Mouse (Mus musculus) T-helper 2 cell (primary cell): ENCODE data around the gene Myl7.
"Not testable (repeated sequence)": the region's sequence is repeated elsewhere in the genome, so short reads cannot be mapped to it uniquely, and the experiment has no call there.

Experiments
- in situ Hi-C: fragments of 300-600 bp; cut with MboI, MseI; formaldehyde crosslinking; loops from one replicate; pipeline ENCODE4 v1.15.1; 2025; ENCODE audit warnings: high pct_unique_total_duplicates

The Myl7 gene

DNA sequence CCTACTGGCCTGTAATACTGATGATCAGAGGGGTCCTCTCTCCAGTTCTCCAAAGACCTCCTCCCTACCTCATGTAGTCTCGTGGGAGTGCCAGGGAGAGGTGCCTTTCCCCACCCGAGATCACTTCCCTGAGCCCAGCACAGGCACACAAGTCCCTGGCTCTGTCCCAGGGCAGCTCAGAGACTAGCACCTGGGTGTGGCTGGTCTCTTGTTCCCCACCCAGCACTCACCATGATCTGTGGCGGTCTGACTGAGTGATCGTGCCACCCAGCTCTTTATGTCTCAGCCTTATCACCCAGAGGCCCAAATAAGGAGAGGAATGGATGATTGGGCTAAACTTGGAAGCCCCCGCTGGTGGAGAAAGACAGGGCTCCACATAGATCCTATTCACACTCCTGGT lies at the start of gene Myl7:
Gene Myl7, minus strand, starts transcription at position 252 of the 400 bp plus-strand sequence.
- in situ Hi-C loops: no loop called here

DNA sequence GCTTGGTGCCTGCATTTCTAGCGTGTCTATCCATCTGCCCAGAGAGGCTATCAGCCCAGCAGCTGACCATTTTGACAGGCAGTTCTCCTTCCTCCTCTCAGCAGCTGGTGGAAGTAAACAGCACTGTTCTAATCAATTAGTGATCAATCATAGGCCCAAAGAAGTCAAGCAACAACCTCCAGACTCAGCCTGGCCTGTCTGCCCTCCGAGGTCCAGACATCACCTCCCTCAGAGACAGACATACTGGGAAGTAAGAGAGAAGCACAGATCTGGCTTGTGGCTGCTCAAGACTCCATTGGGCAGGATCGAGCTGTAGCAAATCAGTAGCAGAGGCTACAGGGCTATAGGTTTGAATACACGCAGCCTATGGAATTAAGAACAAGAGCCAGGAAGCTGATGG lies 49.2 kb upstream of the Myl7 start:
- in situ Hi-C loops: no loop called here

DNA sequence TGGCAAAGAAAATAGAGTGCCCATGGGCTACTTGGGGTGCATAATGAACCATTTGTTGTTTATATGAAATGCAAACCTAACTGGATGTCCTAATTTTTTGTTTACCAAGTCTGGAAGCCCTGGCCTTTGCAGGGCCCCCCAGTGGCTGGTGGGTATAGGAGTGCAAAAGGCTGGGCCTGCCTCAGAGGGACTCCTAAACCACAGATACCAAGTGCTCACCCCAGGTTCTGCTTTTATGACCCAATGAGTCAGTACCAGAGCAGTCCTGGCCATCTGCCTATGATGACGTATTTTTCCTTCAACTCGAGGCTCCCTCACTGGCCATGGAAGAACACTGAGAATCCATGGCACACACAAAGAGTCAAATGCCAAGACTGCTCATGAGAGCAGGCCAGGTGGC lies 46.5 kb upstream of the Myl7 start:
- in situ Hi-C loops: no loop called here

DNA sequence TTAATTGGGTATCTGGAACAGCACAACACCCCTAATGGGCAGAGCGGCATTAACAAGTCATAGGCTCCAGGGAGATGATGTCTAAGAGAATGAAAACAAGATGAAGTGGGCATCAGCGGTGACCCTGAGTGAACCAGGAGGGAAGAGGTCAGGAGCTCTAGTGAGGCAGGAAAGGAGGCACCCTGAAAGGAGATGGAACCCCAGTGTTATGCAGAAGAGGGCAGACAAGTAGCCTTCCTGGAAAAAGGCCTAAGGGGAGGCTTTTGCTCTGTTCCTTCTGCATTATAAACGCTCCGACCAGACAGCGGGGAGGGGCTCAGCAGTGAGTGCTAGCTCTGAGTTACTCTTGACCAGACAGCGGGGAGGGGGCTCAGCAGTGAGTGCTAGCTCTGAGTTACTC lies 44.4 kb upstream of the Myl7 start:
- in situ Hi-C loops: no loop called here

DNA sequence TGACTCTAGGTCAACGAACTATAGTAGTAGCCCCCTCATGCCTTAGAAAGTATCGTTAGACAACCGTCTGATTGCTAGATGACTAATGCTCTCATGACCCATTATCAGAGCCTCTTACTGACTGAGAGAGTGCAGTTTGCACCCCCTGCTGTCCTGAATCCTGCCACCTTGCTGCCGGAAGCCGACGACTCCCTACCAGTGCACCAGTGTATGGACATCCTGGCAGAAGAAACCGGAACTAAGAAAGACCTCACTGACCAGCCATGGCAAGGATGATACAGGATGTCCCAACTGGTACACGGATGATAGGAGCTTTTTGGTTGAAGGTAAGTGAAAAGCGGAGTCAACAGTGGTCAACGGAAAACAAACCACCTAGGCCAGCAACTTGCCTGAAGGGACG lies 35.9 kb upstream of the Myl7 start:
- in situ Hi-C loops: not testable (repeated sequence)

DNA sequence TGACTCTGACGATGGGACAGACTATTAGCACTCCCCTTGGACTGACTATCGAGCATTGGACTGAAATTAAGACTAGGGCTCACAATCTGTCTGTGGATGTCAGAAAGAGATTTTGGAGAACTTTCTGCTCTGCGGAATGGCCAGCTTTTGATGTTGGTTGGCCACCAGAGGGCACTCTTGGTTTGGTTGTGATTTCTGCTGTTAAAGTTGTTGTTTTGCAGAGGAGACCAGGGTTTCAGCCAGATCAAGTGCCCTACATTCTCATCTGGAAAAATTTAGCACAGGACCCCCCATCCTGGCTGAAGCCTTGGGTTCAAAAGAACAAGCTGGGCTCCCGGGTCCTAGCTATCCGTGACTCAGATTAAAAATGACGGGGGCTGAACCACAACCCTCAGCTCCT lies 33.4 kb upstream of the Myl7 start:
- in situ Hi-C loops: not testable (repeated sequence)

DNA sequence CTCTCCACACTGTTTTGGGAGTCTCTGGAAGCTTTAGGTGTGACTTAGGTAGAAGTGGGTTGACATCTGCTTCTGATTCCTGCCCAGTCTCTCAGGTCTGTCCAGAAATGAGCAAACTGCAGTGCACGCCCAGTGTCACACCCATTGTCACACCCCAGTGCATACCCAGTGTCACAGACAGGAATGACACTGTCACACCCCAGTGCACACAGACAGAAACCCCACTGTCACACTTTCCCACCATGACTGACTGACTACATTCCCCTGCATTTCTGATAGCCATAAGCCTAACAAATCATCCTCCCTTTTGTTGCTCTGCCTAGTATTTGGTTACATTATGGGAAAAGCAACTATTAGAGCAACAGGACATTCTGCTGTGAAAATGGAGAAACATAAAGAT lies 32.0 kb upstream of the Myl7 start:
- in situ Hi-C loops: no loop called here

DNA sequence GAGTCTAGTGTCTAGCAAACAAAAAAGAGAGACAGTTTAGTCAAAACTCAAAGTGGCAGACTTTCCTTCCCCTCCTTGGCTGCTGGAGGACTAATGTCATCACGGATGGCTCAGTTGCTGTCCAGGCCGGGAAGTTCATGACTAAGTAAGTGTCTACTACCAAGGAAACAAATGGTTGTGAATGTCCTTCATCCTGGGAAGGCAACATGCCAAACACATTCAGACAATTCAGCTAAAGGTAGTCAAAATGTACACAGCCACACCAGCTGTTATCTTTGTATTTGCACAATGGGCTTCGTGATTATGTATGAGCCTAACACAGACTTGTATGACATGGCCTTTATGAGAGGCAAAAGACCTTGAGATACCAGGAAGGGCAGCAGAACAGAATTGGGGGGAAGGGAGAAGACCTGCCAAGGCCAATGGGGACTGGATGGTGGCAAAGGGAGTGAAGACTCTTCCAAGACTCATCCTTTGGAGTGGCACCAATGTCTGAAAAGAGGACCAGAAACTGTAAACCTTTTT lies 28.2 kb upstream of the Myl7 start:
- in situ Hi-C loops: no loop called here

DNA sequence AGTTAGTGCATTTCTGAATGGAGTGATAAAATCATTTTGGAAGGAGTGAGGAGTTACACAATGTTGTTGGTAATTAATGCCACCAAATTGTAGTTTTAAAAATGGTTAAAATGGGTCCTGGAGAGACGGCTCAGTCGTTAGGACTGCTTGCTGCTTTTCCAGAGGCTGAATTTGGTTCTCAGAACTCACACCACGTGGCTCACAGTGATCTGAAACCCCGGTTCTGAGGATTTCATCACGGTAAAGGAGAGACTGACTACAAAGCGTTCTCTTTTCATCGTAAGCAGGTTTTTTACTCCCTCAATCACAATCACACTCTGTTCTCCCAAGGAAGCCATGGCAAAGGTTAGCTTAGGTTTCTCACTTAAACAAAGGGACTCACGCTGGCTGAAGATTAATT lies 26.1 kb upstream of the Myl7 start:
- in situ Hi-C loops: no loop called here

DNA sequence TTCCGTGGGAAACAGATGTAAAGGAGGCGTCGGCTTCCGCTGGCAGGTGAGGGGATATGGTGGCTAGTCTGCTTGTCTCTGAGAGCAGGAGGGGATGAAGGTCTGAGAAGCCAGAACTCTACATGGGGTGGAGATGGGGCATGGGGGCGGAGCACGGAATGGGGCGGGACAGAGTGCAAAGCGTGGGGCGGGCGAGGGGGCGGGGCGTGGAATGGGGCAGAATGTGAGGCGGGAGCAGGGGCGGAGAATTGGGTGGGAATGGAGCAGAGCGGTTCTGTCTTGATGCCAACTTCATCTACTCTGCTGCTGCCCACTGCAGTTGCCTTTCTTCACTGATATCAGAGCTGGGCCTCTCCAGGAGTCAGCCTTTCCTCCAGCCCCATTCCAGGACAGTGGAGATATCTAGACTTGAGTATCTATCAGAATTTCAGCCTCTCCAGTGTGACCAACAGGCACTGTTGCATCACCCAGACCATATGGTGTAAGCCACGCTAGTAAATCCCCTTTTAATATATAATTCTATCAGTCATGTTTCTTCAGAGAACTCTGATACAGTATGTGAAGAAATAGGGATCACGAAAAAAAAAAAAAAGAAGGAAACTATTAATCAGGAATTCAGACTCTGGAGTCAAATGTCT lies 21.9 kb upstream of the Myl7 start:
- in situ Hi-C loops: no loop called here

DNA sequence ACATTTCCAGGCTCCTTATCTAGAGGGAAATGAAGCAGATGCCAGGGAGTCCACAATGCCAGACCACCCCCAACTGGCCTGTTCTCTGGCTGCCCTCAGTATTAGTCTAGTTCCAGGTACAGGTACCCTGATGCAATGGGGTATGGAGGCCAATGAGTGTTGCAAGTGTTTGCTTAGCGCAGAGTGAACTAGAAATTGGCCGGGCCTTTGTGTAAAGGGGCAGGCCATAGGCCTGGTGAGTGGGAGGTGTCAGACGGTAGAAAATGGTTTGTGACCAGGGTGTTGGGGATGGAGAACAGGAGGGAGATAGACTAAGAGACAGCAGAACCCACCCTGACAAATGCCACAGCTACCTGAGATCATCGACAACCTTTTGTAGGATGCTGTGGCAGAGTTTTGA lies 21.0 kb upstream of the Myl7 start:
- in situ Hi-C loops: no loop called here

DNA sequence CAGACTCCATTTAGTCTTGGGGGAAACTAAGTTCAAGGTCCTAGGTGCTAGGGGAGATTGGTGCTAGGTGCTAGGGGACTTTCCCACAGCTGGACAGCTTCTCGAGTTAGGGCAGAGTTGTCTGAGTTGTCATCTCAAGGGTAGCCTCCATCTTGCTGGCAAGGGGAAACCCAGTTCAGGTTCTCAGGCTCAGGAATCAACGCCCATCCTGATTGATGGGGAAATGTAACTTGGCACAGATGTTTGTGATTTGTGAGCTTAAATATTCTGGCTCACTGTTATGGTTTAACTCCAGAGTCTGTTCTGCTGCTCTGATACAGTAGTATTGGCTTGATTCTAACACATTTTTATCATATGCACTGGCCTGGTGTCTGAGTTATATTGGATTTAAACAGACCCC lies 19.5 kb upstream of the Myl7 start:
- in situ Hi-C loops: no loop called here

DNA sequence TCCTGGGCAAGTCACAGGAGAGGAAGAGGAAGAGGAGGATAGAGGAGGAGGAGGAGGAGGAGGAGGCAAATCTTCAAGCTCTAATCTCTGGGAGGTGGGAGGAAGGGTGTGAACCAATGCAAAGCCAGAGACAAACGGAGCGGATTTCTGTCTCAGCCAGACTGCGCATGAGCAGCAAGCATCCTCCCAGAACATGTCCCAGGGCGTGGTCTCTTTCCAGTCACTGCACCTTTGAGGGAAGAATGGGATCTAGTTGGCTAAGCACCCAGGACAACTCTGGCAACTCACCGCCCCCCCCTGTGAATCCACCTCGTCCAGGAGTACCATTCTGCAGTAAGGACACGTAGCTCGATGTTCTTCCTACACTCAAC lies 17.6 kb upstream of the Myl7 start:
- in situ Hi-C loops: no loop called here

DNA sequence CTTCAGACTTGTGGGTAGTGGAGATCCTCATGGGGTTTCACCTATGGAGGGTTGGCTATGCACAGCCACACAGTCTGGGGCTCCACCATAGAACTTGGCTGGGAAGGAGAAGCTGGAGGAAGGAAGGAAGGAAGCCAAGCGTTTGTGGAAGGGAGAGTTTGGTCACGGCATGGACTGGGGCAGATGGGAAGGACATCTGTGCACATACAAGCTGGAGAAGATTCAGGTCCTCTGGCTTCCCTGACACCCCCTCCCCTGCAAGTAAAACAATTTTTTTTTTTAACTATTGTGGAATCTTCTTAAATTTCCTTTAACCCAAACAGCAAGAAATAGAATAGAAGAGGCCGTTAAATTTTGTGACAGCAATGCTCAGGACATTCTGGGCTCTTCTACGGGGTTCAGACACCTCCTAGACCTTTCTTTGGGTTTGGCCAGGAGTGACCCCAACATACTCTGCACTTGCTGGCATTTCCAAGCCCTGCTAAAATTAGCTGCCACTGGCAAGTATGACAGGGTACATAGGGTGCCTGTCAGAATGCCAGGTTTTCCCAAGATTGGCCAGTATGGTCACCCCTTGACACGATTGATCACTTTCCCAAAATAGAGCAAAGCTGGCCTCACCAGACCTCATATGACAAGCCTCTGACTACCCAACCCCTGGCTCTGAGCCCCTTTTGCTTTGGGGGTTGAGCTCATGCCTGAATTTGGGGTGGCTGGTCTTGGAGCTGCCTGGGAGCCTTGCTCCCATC lies 17.0 kb upstream of the Myl7 start:
- in situ Hi-C loops: no loop called here

DNA sequence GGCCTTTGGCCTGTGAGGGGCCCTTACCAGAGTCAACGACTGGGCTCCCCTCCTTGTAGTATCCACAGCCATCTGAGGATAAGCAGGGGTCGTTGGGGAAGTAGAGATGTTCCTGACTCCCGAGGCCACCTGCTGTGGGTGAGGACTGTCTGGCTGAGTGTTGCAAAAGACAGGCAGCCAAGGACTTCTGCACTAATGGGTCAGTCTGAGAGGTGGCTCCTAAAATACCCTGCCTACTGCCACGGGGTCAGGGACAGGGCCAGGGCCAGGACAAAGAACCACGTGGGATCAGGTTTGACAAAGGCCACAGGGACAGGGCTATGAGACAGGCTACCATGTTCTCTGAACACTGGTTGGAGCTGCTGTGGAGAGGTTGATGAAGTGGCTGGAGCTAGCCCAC lies 16.4 kb upstream of the Myl7 start:
- in situ Hi-C loops: no loop called here

DNA sequence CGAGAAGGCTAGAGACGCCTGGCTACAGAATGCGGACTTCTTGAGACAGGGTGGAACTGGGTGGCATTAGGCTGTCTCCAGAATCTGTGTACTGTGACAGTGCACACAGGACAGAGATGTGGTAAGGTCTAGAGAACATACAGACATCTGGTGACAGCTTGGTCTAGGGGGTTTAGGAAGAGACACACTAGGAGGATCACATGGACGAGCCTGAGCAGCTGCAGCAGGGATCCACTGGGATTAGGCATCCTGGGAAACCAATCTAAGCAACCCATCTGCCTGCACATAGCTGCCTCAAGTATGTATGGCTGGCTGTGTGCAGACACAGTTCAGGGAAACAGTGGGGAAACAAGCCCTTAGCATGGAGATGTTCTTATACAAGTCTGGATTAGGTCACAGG lies 15.4 kb upstream of the Myl7 start:
- in situ Hi-C loops: no loop called here

DNA sequence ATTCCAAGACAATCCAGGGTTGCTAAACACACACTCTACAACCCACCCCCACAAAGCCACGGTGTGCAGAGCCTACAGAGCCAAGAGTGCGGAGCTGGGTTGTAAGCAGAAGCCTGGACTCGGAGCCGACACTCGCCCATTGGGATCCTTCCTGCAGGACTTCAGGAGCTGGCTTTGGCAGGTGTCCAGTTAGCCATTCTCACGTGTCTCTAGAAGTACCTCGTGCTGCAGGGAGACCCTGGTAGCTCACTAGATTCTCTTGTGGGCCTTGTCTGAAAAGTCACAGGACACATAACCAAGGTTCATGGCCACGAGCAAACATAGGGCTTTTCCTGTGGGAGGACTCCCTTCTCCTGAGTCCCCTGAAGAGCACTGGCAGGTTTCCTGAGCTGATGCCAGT lies 14.7 kb upstream of the Myl7 start:
- in situ Hi-C loops: no loop called here

DNA sequence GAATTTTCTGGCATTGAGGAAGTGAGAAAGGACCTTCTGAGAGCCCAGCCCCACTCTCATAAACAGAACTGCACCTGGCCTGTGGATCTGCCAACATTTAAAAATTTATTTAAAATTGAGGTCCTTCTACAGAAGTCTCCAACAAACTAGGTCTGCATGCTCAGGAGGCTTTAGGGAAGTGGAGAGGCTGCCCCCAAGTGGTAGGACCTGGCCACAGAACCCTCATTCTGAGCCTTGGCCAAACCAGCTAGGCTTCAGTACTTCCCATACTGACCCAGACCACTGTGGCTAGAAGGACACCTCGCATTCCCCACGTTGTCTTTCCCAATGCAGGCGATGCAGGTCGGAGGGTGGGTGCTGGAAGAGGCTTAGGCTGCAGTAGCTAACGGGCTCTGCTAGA lies 14.1 kb upstream of the Myl7 start:
- in situ Hi-C loops: no loop called here

DNA sequence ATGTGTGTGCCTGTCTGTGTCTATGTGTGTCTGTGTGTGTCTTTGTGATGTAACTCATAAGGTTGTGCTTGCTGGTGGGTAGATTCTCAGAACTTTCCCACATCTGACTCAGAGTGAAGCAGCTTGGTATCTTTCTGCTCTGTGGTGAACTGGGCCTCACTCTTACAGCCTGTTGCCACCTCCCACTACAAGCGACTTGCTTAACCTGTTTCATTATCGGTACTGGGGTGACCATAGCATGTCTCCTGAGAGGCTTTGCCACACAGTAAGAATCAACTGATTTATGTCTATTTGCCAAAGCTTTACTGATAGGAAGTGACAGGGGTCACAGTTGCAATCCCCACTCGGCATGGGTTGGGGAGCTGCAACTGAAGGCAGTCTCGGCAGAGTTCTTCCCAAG lies 10.1 kb upstream of the Myl7 start:
- in situ Hi-C loops: no loop called here

DNA sequence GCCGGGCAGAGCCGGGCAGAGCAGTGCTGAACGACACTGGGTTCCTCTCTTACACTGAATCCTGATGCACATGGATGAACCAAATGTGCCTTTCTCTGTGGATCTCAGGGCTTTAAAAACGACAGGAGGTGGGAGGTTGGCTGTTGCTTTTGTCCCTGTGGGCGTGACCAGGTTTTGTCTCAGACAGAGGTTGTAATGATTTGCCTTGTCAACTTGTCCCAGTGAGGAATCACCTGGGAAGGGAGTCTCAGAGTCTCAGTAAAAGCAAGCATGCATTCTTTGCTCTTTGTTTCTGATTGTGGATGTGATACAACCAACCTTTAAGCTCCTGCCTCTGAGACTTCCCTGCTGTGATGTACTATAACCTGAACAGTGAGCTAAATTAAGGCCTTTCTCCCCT lies 8.5 kb upstream of the Myl7 start:
- in situ Hi-C loops: no loop called here

DNA sequence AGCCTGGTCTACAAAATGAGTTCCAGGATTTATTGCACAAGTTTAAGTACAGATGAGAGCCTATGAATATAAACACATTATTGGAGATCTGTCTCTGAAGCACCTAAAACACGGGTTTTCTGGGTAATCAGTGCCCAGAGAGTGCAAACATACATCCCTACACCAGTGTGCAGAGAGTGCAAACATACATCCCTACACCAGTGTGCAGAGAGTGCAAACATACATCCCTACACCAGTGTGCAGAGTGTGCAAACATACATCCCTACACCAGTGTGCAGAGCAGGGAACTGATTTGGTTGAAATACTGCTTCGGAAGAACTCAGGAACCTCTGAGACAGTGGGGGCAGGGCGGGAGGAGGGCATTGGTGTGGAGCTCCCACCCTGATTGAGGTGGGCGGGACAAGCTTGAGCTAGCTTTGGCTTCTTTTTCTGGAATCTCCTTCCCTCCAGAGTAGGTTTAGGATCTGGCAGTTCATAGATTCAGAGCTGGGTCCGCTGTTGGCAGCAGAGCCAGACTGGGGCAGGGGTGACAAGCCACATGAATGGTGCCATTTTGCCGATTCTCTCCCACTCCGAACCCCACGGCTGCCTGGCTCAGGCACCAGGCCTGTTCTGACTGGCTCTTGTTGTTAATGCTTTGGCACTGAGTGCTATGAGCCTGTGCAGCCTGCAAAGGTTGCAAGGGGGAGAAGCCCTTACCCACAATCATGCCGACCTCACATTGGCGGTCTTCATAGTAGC lies 7.4 kb upstream of the Myl7 start:
- in situ Hi-C loops: no loop called here

DNA sequence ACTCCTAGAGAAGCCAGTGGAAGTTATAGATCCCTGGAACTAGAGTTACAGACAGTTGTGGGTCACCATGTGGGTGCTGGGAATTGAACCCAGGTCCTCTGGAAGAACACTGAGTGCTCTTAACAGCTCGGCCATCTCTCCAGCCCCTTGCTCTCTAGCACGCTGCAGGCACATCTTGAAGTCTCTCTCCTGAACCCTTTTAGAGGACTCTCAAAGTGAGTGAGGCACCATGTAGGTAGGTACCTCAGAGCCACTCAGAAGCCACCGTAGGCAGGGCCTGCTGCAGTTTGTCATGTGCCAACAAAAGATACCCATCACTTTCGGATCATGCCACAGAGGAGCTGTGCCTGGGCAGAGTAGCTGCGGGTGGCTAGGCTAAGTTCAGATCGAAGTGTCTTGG lies 6.3 kb upstream of the Myl7 start:
- in situ Hi-C loops: no loop called here

DNA sequence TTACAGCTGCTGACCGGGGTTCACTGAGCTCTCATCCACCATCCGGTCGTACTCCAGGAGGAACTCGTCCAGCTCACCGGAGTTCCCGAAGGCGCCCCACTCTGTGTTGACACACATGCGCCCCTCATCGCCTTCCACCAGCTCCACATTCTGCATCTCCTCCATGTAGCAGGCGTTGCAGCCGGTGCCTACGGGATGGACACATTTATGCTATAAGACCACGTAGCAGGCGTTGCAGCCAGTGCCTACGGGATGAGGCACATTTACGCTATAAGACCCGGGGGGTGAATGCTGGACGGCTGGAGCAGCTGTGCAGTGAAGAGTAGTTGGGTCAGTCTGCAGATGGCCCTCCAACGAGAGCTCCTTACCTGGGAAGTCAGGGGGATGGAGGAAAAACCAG lies 5.8 kb upstream of the Myl7 start:
- in situ Hi-C loops: no loop called here
